Mouse (Mus musculus) olfactory bulb, adult 2 months (tissue): ENCODE data around the gene Zc3h12d. TPM values are rescaled to one million over a fixed set of nuclear protein-coding genes. Genes with fewer than 3 reads are reported as not detected.

ENCODE experiments used
- H3K27ac ChIP-seq: fragments of 200-500 bp; 2 replicates; pipeline ENCODE4 v1.5.1; 2012; ENCODE audit warnings: low read depth, low read length; ENCODE audit not compliant: insufficient read depth
- H3K4me1 ChIP-seq: fragments of 200-500 bp; 2 replicates; pipeline ENCODE4 v1.6.1; 2012; ENCODE audit warnings: low read length; ENCODE audit not compliant: control insufficient read depth, insufficient read depth
- H3K4me3 ChIP-seq: fragments of 200-500 bp; 2 replicates; pipeline ENCODE4 v1.5.1; 2012; ENCODE audit warnings: mild to moderate bottlenecking, low read depth, low read length, moderate library complexity; ENCODE audit not compliant: insufficient read depth
- CTCF ChIP-seq: fragments of 200-500 bp; IDR thresholded peaks from 2 replicates; pipeline ENCODE4 v1.5.1; 2012; ENCODE audit warnings: low read depth, mild to moderate bottlenecking, low read length, moderate library complexity; ENCODE audit not compliant: insufficient read depth
- POLR2A ChIP-seq: fragments of 200-500 bp; IDR thresholded peaks from 2 replicates; pipeline ENCODE4 v1.6.1; 2012; ENCODE audit warnings: mild to moderate bottlenecking, low read depth, low read length, moderate library complexity; ENCODE audit not compliant: insufficient read depth
- WGBS: fragments of 180-500 bp; shearing (Covaris S2); methylation state at CpG from one replicate; pipeline ENCODE4 v1.1.7; 2018; 5-methylcytosine and 5-hydroxymethylcytosine counted together
- polyA plus RNA-seq: library from polyadenylated mRNA; stranded (reverse); fragments of >200 nt; gene quantifications from 2 replicates; pipeline ENCODE4 v1.2.4, GENCODE M21; 2012; ENCODE audit warnings: low replicate concordance; ENCODE audit not compliant: missing spikeins, insufficient read depth, insufficient read length

Gene Zc3h12d
- polyA plus RNA-seq, 1 experiment, result not detected

GRCm38 (mm10) chr10:7837446-7837845 lies 5.2 kb downstream of the Zc3h12d start:
- TF ChIP-seq POLR2A (no peak), CTCF (no peak)
- Histone ChIP-seq H3K27ac (no peak overlapping the region), H3K4me1 (peaks cover 14% of the 10 kb centered on the region), H3K4me3 (no peak overlapping the region)
- 91% methylated on average over 8 of the region's 8 CpGs for WGBS

- 91% methylated on average over 8 of the region's 8 CpGs for WGBS
These were observed 5.8 kb downstream of the Zc3h12d start for GRCm38 (mm10) chr10:7838036-7838435.

GRCm38 (mm10) chr10:7838874-7839421 lies 6.7 kb downstream of the Zc3h12d start:
- TF ChIP-seq POLR2A, result no peak
- no peak for TF ChIP-seq CTCF
- WGBS, result 70% methylated on average over 5 of the region's 5 CpGs
- H3K27ac ChIP-seq, result no peak overlapping the region
- peaks cover 13% of the 10 kb centered on the region for H3K4me1 ChIP-seq
- no peak overlapping the region for H3K4me3 ChIP-seq

More at GRCm38 (mm10) chr10:7838036-7838435, 5.8 kb downstream of the Zc3h12d start:
- no peak overlapping the region for H3K27ac ChIP-seq
- H3K4me3 ChIP-seq, result no peak overlapping the region
- H3K4me1 ChIP-seq, result peaks cover 13% of the 10 kb centered on the region
- TF ChIP-seq CTCF (no peak), POLR2A (no peak)

GRCm38 (mm10) chr10:7839551-7840352 lies 7.5 kb downstream of the Zc3h12d start:
- WGBS, result 72% methylated on average over 22 of the region's 22 CpGs
- no peak overlapping the region for H3K27ac ChIP-seq
- TF ChIP-seq CTCF, result no peak
- no peak for TF ChIP-seq POLR2A
- no peak overlapping the region for H3K4me3 ChIP-seq
- peaks cover 13% of the 10 kb centered on the region for H3K4me1 ChIP-seq

- Histone ChIP-seq H3K27ac (no peak overlapping the region), H3K4me1 (peaks cover 13% of the 10 kb centered on the region), H3K4me3 (no peak overlapping the region)
- WGBS, result 87% methylated on average over 2 of the region's 2 CpGs
- TF ChIP-seq POLR2A (no peak), CTCF (no peak)
These were observed 8.1 kb downstream of the Zc3h12d start for GRCm38 (mm10) chr10:7840353-7840733.

GRCm38 (mm10) chr10:7840785-7841184 lies 8.5 kb downstream of the Zc3h12d start:
- TF ChIP-seq POLR2A, result no peak
- TF ChIP-seq CTCF, result no peak
- 78% methylated on average over 3 of the region's 3 CpGs for WGBS
- H3K27ac ChIP-seq, result no peak overlapping the region

GRCm38 (mm10) chr10:7841571-7842080 lies 9.4 kb downstream of the Zc3h12d start:
- Histone ChIP-seq H3K27ac (peak overlapping the region; percentile 17; the same call in 1 of the 2 replicates), H3K4me3 (no peak overlapping the region), H3K4me1 (peaks cover 13% of the 10 kb centered on the region)
- 45% methylated on average over 14 of the region's 14 CpGs for WGBS
- no peak for TF ChIP-seq POLR2A
- TF ChIP-seq CTCF, result no peak

More at GRCm38 (mm10) chr10:7840785-7841184, 8.5 kb downstream of the Zc3h12d start:
- H3K4me1 ChIP-seq, result peaks cover 13% of the 10 kb centered on the region
- H3K4me3 ChIP-seq, result no peak overlapping the region

- 73% methylated on average over 4 of the region's 4 CpGs for WGBS
- Histone ChIP-seq H3K27ac (no peak overlapping the region), H3K4me1 (peaks cover 13% of the 10 kb centered on the region), H3K4me3 (no peak overlapping the region)
- no peak for TF ChIP-seq CTCF
- no peak for TF ChIP-seq POLR2A
These were observed 10.9 kb downstream of the Zc3h12d start for GRCm38 (mm10) chr10:7843181-7843580.

GRCm38 (mm10) chr10:7844161-7844560 lies 11.9 kb downstream of the Zc3h12d start:
- no peak for TF ChIP-seq POLR2A
- TF ChIP-seq CTCF, result no peak
- WGBS, result 91% methylated on average over 4 of the region's 4 CpGs
- H3K4me1 ChIP-seq, result peaks cover 13% of the 10 kb centered on the region

More at GRCm38 (mm10) chr10:7844161-7844560, 11.9 kb downstream of the Zc3h12d start:
- H3K4me3 ChIP-seq, result no peak overlapping the region
- H3K27ac ChIP-seq, result no peak overlapping the region
